Mouse (Mus musculus): ENCODE measurements around the gene Gm2431. TPM values are rescaled to one million over a fixed set of nuclear protein-coding genes. Genes with fewer than 3 reads are reported as not detected.

Gm2431 gene
- not detected for total RNA-seq (2023)

GRCm38 (mm10) chr7:142258254-142258653, at the start of gene Gm2431:
TSS of gene Gm2431 (minus strand) at chr7:142258354.

GRCm38 (mm10) chr7:142303249-142303648, 45.1 kb upstream of the Gm2431 start, which contains the start of gene Krtap5-4:
TSS of gene Krtap5-4 (plus strand) at chr7:142303549.

GRCm38 (mm10) chr7:142297018-142297417, 38.9 kb upstream of the Gm2431 start, which contains the start of gene Krtap5-1:
TSS of gene Krtap5-1 (minus strand) at chr7:142297118.

GRCm38 (mm10) chr7:142274263-142274662, 16.1 kb upstream of the Gm2431 start, which contains the start of gene Gm4559:
TSS of gene Gm4559 (minus strand) at chr7:142274363.

GRCm38 (mm10) chr7:142240978-142241377, 17.2 kb downstream of the Gm2431 start, which contains the start of gene Gm40460:
TSS of gene Gm40460 (minus strand) at chr7:142241078.

GRCm38 (mm10) chr7:142229871-142230270, 28.3 kb downstream of the Gm2431 start, which contains the start of gene Krtap5-5:
TSS of gene Krtap5-5 (minus strand) at chr7:142229971.

GRCm38 (mm10) chr7:142211559-142211958, 46.6 kb downstream of the Gm2431 start, which contains the start of gene Gm7579:
TSS of gene Gm7579 (plus strand) at chr7:142211859.

Other genes starting within 250 kb of the Gm2431 start
- gene Mob2, start 197.3 kb downstream of the Gm2431 start, total RNA-seq (2023) = 10 to 100 TPM; 33.7 to 38.0 TPM
- 1 to 10 TPM; 1.2 to 2.1 TPM for gene Dusp8, start 162.5 kb downstream of the Gm2431 start, total RNA-seq (2023)
- not detected for gene Gm45618, start 137.6 kb downstream of the Gm2431 start, total RNA-seq (2023)
- not detected for gene Gm39115, start 122.3 kb downstream of the Gm2431 start, total RNA-seq (2023)
- not detected for gene Gm45337, start 113.7 kb downstream of the Gm2431 start, total RNA-seq (2023)
- gene Gm29735, start 101.2 kb downstream of the Gm2431 start, total RNA-seq (2023) = not detected
- gene Gm4553, start 92.6 kb downstream of the Gm2431 start, total RNA-seq (2023) = not detected
- not detected for gene Krtap5-2, start 82.3 kb downstream of the Gm2431 start, total RNA-seq (2023)
- not detected for gene Gm10153, start 68.0 kb downstream of the Gm2431 start, total RNA-seq (2023)
- gene Krtap5-3, start 57.0 kb downstream of the Gm2431 start, total RNA-seq (2023) = not detected
- not detected for gene Gm7579, start 46.5 kb downstream of the Gm2431 start, total RNA-seq (2023)
- not detected for gene Krtap5-5, start 28.4 kb downstream of the Gm2431 start, total RNA-seq (2023)
- not detected for gene Gm40460, start 17.3 kb downstream of the Gm2431 start, total RNA-seq (2023)
- gene Gm4559, start 16.0 kb upstream of the Gm2431 start, total RNA-seq (2023) = not detected
- not detected for gene Krtap5-1, start 38.8 kb upstream of the Gm2431 start, total RNA-seq (2023)
- not detected for gene Krtap5-4, start 45.2 kb upstream of the Gm2431 start, total RNA-seq (2023)
- gene Ifitm10, start 115.4 kb upstream of the Gm2431 start, total RNA-seq (2023) = 10 to 100 TPM in 1 of 2 experiments, 1 to 10 TPM in 1; 8.6 to 10.3 TPM
- not detected for gene Gm49369, start 124.3 kb upstream of the Gm2431 start, total RNA-seq (2023)
- 100 to 1,000 TPM; 587 to 608 TPM for gene Ctsd, start 129.7 kb upstream of the Gm2431 start, total RNA-seq (2023)
- not detected for gene Syt8, start 176.5 kb upstream of the Gm2431 start, total RNA-seq (2023)
- gene Tnni2, start 183.5 kb upstream of the Gm2431 start, total RNA-seq (2023) = 10 to 100 TPM in 1 of 2 experiments, 1 to 10 TPM in 1; 8.4 to 13.1 TPM
- gene Lsp1, start 202.5 kb upstream of the Gm2431 start, total RNA-seq (2023) = 1,000 to 10,000 TPM; 1,508 to 1,740 TPM
- 10 to 100 TPM; 39.8 to 40.8 TPM for gene Tnnt3, start 240.5 kb upstream of the Gm2431 start, total RNA-seq (2023)